Mouse (Mus musculus) embryonic facial prominence, embryonic 10.5 days (tissue): ENCODE results near the gene Cdk17. TPM values are rescaled to one million over a fixed set of nuclear protein-coding genes. Genes with fewer than 3 reads are reported as not detected.

Source experiments
- DNase-seq: peaks from one replicate; pipeline ENCODE4 v3.0.0-alpha.2; 2017; ENCODE audit warnings: low spot score
- H3K27ac ChIP-seq: fragments of 300-500 bp; sonication (generic); replicated peaks from 2 replicates; pipeline ENCODE4 v1.5.1; 2016; ENCODE audit warnings: mild to moderate bottlenecking
- H3K27me3 ChIP-seq: fragments of 300-500 bp; sonication (generic); replicated peaks from 2 replicates; pipeline ENCODE4 v1.6.1; 2016; ENCODE audit warnings: low read depth, mild to moderate bottlenecking; ENCODE audit not compliant: poor library complexity, severe bottlenecking
- H3K36me3 ChIP-seq: fragments of 300-500 bp; sonication (generic); replicated peaks from 2 replicates; pipeline ENCODE4 v1.6.1; 2016; ENCODE audit warnings: mild to moderate bottlenecking, moderate library complexity
- H3K4me1 ChIP-seq: fragments of 300-500 bp; sonication (generic); 2 replicates; pipeline ENCODE4 v1.6.1; 2016
- H3K4me3 ChIP-seq: fragments of 300-500 bp; sonication (generic); 2 replicates; pipeline ENCODE4 v1.5.1; 2016; ENCODE audit warnings: mild to moderate bottlenecking, moderate library complexity
- H3K9me3 ChIP-seq: fragments of 300-500 bp; sonication (generic); 2 replicates; pipeline ENCODE4 v1.6.1; 2016; ENCODE audit warnings: mild to moderate bottlenecking
- whole genome bisulfite sequencing: fragments of 180-500 bp; shearing (Covaris S2); methylation state at CpG from one replicate; pipeline ENCODE4 v1.1.7; 2016; 5-methylcytosine and 5-hydroxymethylcytosine counted together
- polyA plus RNA-seq: library from polyadenylated mRNA; unstranded; fragments of >200 nt; fragmentation: Nextera tagmentation; extraction: Ambion mirVana; gene quantifications from 2 replicates; pipeline ENCODE4 v1.2.1, GENCODE M21; 2016

Gene Cdk17
- polyA plus RNA-seq, 1 experiment from 2014 or later = 18.1 TPM

DNA sequence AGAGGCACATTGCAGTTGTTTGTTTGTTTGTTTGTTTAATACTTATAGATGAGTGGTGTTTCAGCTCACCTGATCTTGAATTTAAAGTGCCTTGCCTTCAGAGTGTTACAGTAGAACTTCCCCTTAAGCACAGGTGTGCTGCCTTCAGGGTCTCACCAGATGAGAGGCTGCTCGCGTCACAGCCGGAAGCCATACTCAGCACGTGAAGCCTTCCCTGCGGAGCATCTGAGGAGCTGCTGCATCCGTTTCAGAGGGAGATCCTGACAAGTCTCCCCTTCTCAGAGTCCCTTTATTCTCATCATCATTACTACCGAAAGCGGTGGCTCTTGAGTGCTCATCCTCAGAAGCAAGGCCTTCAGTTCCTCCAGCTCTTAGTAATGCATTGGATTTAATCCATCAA lies 87.7 kb downstream of the Cdk17 start:
- WGBS = 74% methylated on average over 8 of the region's 8 CpGs
- no peak for DNase-seq
- H3K36me3 ChIP-seq = peaks cover 83% of the 10 kb centered on the region
- no peaks in the 10 kb centered on the region for H3K27me3 ChIP-seq
- H3K9me3 ChIP-seq = no peaks in the 10 kb centered on the region
- H3K4me3 ChIP-seq = no peak overlapping the region
- peaks cover 14% of the 10 kb centered on the region for H3K4me1 ChIP-seq
- H3K27ac ChIP-seq = no peak overlapping the region

DNA sequence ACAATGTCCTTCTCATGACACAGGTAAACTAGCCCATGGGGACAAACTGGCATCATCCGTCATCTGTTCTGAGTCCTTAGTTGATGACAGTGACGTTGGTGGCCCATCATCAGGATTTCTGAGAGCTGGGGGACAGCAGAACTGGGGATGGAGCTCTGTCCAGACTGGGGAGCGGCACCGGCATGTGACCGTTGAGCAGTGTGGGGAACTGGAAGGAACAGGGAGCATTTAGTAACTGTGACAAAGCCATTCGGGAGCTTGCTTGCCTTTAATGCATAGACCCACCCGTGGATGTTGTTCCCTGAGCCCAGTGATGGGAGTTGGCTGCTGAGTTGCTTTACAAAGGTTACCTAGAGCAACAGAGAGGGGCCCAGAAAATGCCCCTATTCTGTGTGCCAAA lies 89.2 kb downstream of the Cdk17 start:
- DNase-seq = no peak
- Histone ChIP-seq H3K27ac (no peak overlapping the region), H3K27me3 (no peaks in the 10 kb centered on the region), H3K36me3 (peaks cover 89% of the 10 kb centered on the region), H3K4me3 (no peak overlapping the region), H3K4me1 (peaks cover 18% of the 10 kb centered on the region), H3K9me3 (no peaks in the 10 kb centered on the region)
- 72% methylated on average over 7 of the region's 7 CpGs for WGBS

DNA sequence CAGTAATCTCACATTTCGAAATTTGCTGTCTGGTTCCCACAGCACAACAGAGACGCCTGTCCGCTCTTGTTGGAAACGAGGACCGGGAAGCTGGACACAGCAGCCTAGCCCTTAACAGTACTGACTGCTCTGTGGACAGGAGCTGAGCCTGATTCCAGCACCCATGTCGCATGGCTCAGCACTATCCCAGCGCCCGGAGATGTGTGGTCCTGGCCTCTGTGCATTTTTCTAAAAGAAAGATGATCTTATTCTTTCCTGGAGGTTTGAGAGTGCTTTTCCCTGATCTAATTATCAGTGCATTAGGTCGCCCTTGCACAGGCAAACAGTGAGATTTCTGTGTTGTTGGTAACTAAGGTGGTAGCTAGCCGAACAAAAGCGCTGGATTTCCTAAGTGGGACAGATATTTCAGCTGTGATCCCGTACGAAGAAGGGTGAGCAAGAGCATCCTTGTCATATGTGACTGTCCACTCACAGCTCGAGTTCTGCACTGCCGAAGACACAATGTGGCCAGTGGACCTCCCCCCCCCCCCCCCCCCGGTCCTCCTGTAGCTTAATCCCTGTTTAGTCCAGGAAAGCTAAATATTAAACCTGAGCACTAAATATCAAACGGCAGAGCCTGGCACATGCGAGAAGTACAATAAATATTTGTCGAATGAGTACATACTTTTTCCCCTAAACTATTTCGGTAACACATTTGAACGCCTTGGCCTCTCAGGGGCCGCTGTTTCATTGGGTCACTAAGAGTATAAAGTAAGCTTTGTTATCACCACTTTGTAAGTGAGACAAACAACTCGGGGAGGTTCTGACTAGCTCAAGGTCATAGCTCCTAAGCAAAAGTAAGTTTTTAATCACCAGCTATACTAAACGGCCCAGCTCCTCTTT lies 90.0 kb downstream of the Cdk17 start:
- peaks cover 25% of the 10 kb centered on the region for H3K4me1 ChIP-seq
- H3K4me3 ChIP-seq = no peak overlapping the region
- 78% methylated on average over 24 of the region's 24 CpGs for WGBS
- no peak for DNase-seq
- no peaks in the 10 kb centered on the region for H3K9me3 ChIP-seq
- H3K27me3 ChIP-seq = no peaks in the 10 kb centered on the region
- peaks cover 93% of the 10 kb centered on the region for H3K36me3 ChIP-seq
- no peak overlapping the region for H3K27ac ChIP-seq

DNA sequence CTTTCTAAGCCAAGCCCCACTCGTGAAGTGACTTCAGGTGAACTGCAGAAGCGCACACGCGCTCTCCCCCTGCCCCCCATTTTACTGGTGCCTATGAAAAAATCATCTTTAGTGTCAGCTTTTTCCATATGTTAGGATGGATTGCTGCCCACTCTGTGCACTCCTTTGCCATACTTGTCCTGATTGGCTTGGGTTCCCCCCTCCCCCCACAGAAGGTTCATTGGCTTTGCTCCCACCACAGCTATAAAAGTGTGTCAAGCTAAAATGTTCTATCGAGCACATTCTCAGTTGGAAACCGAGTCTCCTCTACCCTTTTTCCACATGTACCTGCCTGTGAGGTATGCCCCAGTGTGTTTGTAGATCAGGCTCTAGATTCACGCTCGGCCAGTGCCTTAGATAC lies 90.8 kb downstream of the Cdk17 start:
- no peaks in the 10 kb centered on the region for H3K9me3 ChIP-seq
- no peak overlapping the region for H3K27ac ChIP-seq
- peaks cover 88% of the 10 kb centered on the region for H3K36me3 ChIP-seq
- H3K27me3 ChIP-seq = no peaks in the 10 kb centered on the region
- 93% methylated on average over 8 of the region's 8 CpGs for WGBS
- H3K4me1 ChIP-seq = peaks cover 29% of the 10 kb centered on the region
- DNase-seq = no peak
- no peak overlapping the region for H3K4me3 ChIP-seq

DNA sequence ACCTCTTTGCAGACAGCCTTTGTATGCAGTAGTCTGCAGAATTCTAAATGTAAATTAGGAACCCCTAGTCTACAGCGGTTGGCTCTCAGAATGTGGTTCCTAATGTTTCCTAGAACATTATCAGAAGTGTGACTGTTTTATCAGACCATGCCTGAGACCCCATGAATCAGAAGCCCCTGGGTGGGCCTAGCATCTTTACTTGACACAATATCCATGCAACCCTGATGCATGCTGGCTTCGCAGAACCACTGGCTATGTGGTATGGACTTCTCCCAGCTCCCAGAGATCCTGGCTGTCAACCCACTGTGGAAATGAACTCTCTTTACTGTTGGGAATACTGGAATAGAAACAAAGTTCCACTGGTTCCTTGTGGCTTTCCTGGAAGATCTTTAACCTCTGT lies 92.0 kb downstream of the Cdk17 start:
- no peak for DNase-seq
- 94% methylated on average over 2 of the region's 2 CpGs for WGBS
- H3K27me3 ChIP-seq = no peaks in the 10 kb centered on the region
- peaks cover 37% of the 10 kb centered on the region for H3K4me1 ChIP-seq
- no peaks in the 10 kb centered on the region for H3K9me3 ChIP-seq
- peaks cover 79% of the 10 kb centered on the region for H3K36me3 ChIP-seq
- H3K27ac ChIP-seq = no peak overlapping the region
- H3K4me3 ChIP-seq = no peak overlapping the region

DNA sequence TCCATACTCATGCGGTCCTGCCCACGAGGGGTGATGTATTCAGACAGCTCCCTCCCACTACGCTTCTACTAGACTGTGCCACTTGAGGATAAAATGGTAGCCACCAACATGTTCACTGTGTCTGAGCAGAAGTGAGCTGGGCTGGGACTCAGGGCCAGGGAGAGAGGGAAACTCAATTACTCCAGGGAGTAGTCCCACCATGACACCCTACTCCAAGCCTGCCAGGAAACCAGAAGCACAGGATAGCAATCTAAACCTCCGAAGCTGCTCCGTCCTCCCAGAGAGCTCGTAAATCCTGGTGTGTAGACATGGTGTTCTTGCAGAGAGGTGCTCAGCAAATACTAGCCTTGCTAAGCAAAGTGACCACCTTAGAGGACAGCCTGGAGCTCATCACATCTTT lies 92.5 kb downstream of the Cdk17 start:
- WGBS = 93% methylated on average over 6 of the region's 6 CpGs

DNA sequence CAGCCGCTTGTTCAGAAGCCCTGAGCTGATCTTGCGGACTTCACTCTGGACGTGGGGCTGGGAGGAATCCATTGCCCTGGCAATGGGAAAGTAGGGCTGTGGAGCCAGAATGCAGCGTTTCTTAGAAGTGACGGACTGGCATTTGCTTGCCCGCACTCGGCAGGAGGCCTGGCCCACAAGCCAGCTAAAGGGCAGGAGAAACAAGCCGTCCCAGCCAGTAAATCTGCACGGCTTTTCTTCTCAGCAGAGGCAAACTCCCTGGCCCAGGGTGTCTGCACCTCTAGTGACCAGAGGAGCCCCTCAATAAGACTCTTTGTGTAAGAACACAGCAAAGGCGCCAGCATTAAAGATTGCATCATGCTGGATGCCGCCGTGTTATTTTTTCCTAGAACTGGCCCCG lies 94.6 kb downstream of the Cdk17 start:
- H3K4me3 ChIP-seq = no peak overlapping the region
- no peak for DNase-seq
- WGBS = 30% methylated on average over 13 of the region's 13 CpGs
- peaks cover 71% of the 10 kb centered on the region for H3K36me3 ChIP-seq
- H3K27me3 ChIP-seq = no peaks in the 10 kb centered on the region
- no peaks in the 10 kb centered on the region for H3K9me3 ChIP-seq
- peaks cover 29% of the 10 kb centered on the region for H3K4me1 ChIP-seq
- H3K27ac ChIP-seq = peak overlapping the region; percentile 1

More for the DNA sequence above, 92.5 kb downstream of the Cdk17 start:
- Histone ChIP-seq H3K4me1 (peaks cover 32% of the 10 kb centered on the region), H3K9me3 (no peaks in the 10 kb centered on the region), H3K27ac (no peak overlapping the region), H3K36me3 (peaks cover 76% of the 10 kb centered on the region), H3K4me3 (no peak overlapping the region), H3K27me3 (no peaks in the 10 kb centered on the region)
- no peak for DNase-seq

DNA sequence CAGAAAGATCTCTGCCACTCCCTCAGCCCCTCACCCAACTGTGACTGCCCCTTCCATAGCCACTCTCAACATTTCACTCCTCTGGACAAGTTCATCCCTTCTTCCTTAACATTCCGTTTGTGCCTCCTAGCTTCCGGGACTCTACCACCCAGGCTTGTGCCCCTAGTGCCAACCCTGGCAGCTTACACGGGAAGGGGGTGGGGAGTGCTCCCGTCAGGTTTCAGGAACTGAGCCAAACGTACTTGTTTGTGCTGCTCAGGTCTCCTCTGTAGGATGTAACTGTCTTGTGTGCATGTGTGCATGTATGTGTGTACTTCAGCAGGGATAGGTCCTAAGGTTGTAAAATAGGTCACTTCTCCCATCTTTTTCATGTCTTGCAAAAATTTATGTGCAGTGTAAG lies 99.2 kb downstream of the Cdk17 start:
- H3K27ac ChIP-seq = no peak overlapping the region
- H3K27me3 ChIP-seq = no peaks in the 10 kb centered on the region
- WGBS = 88% methylated on average over 5 of the region's 5 CpGs
- DNase-seq = no peak
- no peaks in the 10 kb centered on the region for H3K9me3 ChIP-seq
- H3K4me3 ChIP-seq = no peak overlapping the region
- H3K4me1 ChIP-seq = peaks cover 57% of the 10 kb centered on the region
- H3K36me3 ChIP-seq = peaks cover 60% of the 10 kb centered on the region

DNA sequence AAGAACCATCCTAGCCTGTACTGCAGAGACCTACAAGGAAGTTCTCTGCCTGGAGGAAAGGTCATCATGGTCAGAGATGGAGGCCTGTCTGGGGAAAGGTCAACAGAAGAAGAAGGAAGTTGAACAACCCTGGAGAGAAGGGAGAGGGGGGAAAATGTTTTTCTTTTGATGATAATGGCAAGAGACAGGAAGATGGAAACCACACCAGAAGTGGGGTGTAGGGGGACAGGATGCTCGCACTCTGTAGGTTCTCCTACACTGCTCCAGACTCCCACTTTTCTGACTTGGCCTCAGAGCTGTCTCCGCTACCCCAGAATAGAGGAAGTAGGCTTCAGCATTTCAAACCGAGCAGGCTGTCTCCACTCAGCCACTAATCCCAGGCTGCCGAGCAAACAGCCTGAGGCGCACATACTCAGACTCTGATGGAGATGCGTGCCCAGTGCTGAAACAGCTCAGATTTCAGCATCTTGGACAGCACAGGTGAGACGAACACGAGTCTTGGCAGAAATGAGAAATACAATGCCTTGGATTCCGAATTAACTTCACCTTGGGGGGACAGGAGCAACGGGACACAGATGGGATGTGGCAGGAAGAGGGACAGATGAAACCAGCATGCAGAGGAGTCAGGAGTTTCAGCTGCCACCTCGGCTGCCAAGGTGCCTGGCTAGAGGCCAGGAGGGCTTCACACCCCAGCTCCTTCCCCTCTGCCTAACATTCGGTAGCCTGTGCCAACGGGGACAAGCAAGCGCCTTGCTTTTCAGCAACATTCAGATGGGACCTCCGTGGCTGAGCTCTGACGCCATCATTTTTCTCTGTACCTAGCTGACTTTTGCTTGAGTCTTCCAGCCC lies 100.7 kb downstream of the Cdk17 start:
- peak; percentile 69 for DNase-seq
- no peaks in the 10 kb centered on the region for H3K9me3 ChIP-seq
- peak overlapping the region; percentile 33 for H3K4me3 ChIP-seq
- peak overlapping the region; percentile 54; the same call in 1 of the 2 replicates for H3K27ac ChIP-seq
- peaks cover 46% of the 10 kb centered on the region for H3K4me1 ChIP-seq
- H3K36me3 ChIP-seq = peaks cover 69% of the 10 kb centered on the region
- no peaks in the 10 kb centered on the region for H3K27me3 ChIP-seq
- WGBS = 18% methylated on average over 16 of the region's 16 CpGs

DNA sequence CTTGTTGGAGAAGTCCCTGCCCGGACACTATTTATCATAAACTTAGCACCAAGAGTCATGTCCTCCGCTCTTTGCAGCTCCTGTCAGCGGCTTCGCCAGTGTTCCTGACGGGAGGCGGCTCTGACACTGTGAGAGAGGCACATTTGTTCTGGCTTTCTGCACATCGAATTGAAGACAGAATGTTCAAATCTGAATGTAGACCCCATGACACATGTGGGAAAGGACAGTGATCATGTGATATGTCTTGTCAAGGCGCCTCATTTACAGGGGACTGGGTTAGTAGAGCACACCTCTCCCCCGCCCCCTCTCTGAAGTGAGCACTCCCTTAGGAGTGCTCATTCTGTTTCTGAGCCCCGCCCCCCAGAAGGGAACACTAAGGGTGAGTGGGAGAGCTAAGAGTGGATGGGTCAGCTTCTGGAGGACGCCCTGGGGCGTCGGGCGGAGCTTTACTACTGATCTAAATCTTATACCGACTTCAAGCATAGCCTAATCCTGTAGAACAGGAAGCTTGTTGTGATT lies 101.4 kb downstream of the Cdk17 start:
- peak; percentile 65 for DNase-seq
- Histone ChIP-seq H3K4me1 (peaks cover 39% of the 10 kb centered on the region), H3K4me3 (peak overlapping the region; percentile 33), H3K9me3 (no peaks in the 10 kb centered on the region), H3K36me3 (peaks cover 72% of the 10 kb centered on the region), H3K27me3 (no peaks in the 10 kb centered on the region), H3K27ac (peak overlapping the region; percentile 54; the same call in 1 of the 2 replicates)
- WGBS = 19% methylated on average over 15 of the region's 15 CpGs

DNA sequence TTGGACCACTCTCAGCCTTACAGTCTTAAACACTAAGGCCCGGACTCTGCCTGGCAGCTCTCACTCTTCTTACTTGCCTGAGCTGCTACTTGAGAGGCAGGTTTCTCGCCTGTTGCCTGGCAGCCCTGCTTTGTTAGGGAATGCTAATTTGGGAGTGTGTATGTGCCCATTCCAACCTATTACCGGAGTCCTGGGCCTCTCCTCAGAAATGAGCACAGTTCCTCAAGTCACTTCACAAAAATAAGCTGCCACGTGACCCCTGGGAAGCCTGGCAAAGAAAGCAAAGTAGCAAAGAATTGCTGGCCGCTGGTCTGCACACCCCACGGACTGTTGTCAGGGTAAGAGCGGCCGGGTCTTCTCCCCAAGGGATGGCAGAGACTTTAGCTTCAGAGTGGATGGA lies 102.8 kb downstream of the Cdk17 start:
- peaks cover 80% of the 10 kb centered on the region for H3K36me3 ChIP-seq
- no peaks in the 10 kb centered on the region for H3K9me3 ChIP-seq
- WGBS = 64% methylated on average over 8 of the region's 8 CpGs
- peaks cover 38% of the 10 kb centered on the region for H3K4me1 ChIP-seq
- DNase-seq = no peak
- H3K27ac ChIP-seq = no peak overlapping the region
- no peaks in the 10 kb centered on the region for H3K27me3 ChIP-seq
- no peak overlapping the region for H3K4me3 ChIP-seq

DNA sequence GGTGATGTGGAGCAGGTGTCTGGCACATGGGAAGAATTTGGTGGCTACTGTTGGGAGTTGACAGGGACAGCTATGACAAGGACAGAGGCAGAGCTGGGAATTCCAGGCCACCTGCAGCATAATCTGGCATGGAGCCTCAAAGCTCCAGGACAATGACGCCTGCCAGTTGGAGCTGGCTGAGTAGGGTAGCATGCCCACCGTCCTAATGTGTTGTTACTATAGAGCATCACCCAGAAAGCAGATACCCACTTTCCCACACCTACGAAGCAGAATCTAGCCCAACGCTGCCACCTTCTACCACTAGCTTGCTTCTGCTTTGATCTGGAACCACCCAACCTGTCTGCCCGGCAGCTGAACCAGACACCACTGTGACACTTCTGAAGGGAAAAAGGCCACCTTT lies 103.3 kb downstream of the Cdk17 start:
- Histone ChIP-seq H3K4me1 (peaks cover 38% of the 10 kb centered on the region), H3K36me3 (peaks cover 81% of the 10 kb centered on the region), H3K27me3 (no peaks in the 10 kb centered on the region), H3K27ac (no peak overlapping the region), H3K4me3 (no peak overlapping the region), H3K9me3 (no peaks in the 10 kb centered on the region)
- WGBS = 88% methylated on average over 5 of the region's 5 CpGs
- DNase-seq = no peak
